Mouse (Mus musculus): ENCODE measurements around the gene 5330417C22Rik.
"Not testable (repeated sequence)": the region's sequence is repeated elsewhere in the genome, so short reads cannot be mapped to it uniquely, and the experiment has no call there.

Gene 5330417C22Rik

GRCm38 (mm10) chr3:108536517-108537260 is at the start of gene 5330417C22Rik:
Gene 5330417C22Rik (minus strand): TSS chr3:108536536.
- DNase-seq (ENCODE audit: low read depth, low spot score) = peak; percentile 34

GRCm38 (mm10) chr3:108584580-108584979 is 48.2 kb upstream of the 5330417C22Rik start:
- no peak for DNase-seq (ENCODE audit: low read depth, low spot score)

- no peak for DNase-seq (ENCODE audit: low read depth, low spot score)
Measured at GRCm38 (mm10) chr3:108574018-108574417, 37.7 kb upstream of the 5330417C22Rik start.

- no peak for DNase-seq (ENCODE audit: low read depth, low spot score)
Measured at GRCm38 (mm10) chr3:108572309-108573010, 36.1 kb upstream of the 5330417C22Rik start.

- peak; percentile 92 for DNase-seq (ENCODE audit: low read depth, low spot score)
Measured at GRCm38 (mm10) chr3:108571443-108572294, 35.3 kb upstream of the 5330417C22Rik start, which contains the start of gene Taf13. Gene Taf13 (plus strand): TSS chr3:108571698.

GRCm38 (mm10) chr3:108570813-108571212 is 34.5 kb upstream of the 5330417C22Rik start:
- DNase-seq (ENCODE audit: low read depth, low spot score) = no peak

- not testable (repeated sequence) for DNase-seq (ENCODE audit: low read depth, low spot score)
Measured at GRCm38 (mm10) chr3:108569636-108570035, 33.3 kb upstream of the 5330417C22Rik start.

GRCm38 (mm10) chr3:108567990-108568877 is 31.9 kb upstream of the 5330417C22Rik start:
- no peak for DNase-seq (ENCODE audit: low read depth, low spot score)

- DNase-seq (ENCODE audit: low read depth, low spot score) = peak; percentile 54
Measured at GRCm38 (mm10) chr3:108563309-108563708, 27.0 kb upstream of the 5330417C22Rik start.

GRCm38 (mm10) chr3:108562777-108563271 is 26.5 kb upstream of the 5330417C22Rik start:
- DNase-seq (ENCODE audit: low read depth, low spot score) = no peak

GRCm38 (mm10) chr3:108562133-108562730 is 25.9 kb upstream of the 5330417C22Rik start, which contains the start of gene Tmem167b:
Gene Tmem167b (minus strand): TSS chr3:108562466.
- peak; percentile 98 for DNase-seq (ENCODE audit: low read depth, low spot score)

GRCm38 (mm10) chr3:108557888-108558287 is 21.6 kb upstream of the 5330417C22Rik start:
- DNase-seq (ENCODE audit: low read depth, low spot score) = no peak

- peak; percentile 90 for DNase-seq (ENCODE audit: low read depth, low spot score)
Measured at GRCm38 (mm10) chr3:108554587-108555312, 18.4 kb upstream of the 5330417C22Rik start.

GRCm38 (mm10) chr3:108554111-108554561 is 17.8 kb upstream of the 5330417C22Rik start:
- DNase-seq (ENCODE audit: low read depth, low spot score) = no peak

- DNase-seq (ENCODE audit: low read depth, low spot score) = no peak
Measured at GRCm38 (mm10) chr3:108542299-108542698, 6.0 kb upstream of the 5330417C22Rik start.

- DNase-seq (ENCODE audit: low read depth, low spot score) = peak; percentile 80
Measured at GRCm38 (mm10) chr3:108537303-108537702, 967 bp upstream of the 5330417C22Rik start.

- no peak for DNase-seq (ENCODE audit: low read depth, low spot score)
Measured at GRCm38 (mm10) chr3:108535896-108536516, 330 bp downstream of the 5330417C22Rik start.

GRCm38 (mm10) chr3:108533951-108534350 is 2.4 kb downstream of the 5330417C22Rik start, which contains the start of gene 1700013F07Rik:
Gene 1700013F07Rik (plus strand): TSS chr3:108534150.
- no peak for DNase-seq (ENCODE audit: low read depth, low spot score)
